Mouse (Mus musculus): Measurements from ENCODE around the gene Smurf1. TPM values are rescaled to one million over a fixed set of nuclear protein-coding genes. Genes with fewer than 3 reads are reported as not detected.

The Smurf1 gene
- total RNA-seq, 2 experiments from 2014 or later = 5.1 to 6.7 TPM

Other genes with a start within 250 kb of the Smurf1 start
- not detected in 2 replicates for gene Tmem130, start 204.0 kb downstream of the Smurf1 start, total RNA-seq (2015)
- not detected in 2 replicates for gene Tmem130, start 204.0 kb downstream of the Smurf1 start, total RNA-seq (2017)
- 52.9 and 55.2 TPM in 2 replicates for gene Trrap, start 198.1 kb downstream of the Smurf1 start, total RNA-seq (2015)
- gene Trrap, start 198.1 kb downstream of the Smurf1 start, total RNA-seq (2017) = 32.1 and 56.3 TPM in 2 replicates
- not detected in 2 replicates for gene Gm4871, start 66.9 kb upstream of the Smurf1 start, total RNA-seq (2015)
- not detected in 2 replicates for gene Gm4871, start 66.9 kb upstream of the Smurf1 start, total RNA-seq (2017)
- not detected in 2 replicates for gene 1700018F24Rik, start 77.1 kb upstream of the Smurf1 start, total RNA-seq (2015)
- gene 1700018F24Rik, start 77.1 kb upstream of the Smurf1 start, total RNA-seq (2017) = not detected in 2 replicates
- gene Arpc1a, start 118.0 kb upstream of the Smurf1 start, total RNA-seq (2015) = 98.2 and 102 TPM in 2 replicates
- 65.2 and 77.0 TPM in 2 replicates for gene Arpc1a, start 118.0 kb upstream of the Smurf1 start, total RNA-seq (2017)
- gene Kpna7, start 118.2 kb upstream of the Smurf1 start, total RNA-seq (2015) = not detected in 2 replicates
- gene Kpna7, start 118.2 kb upstream of the Smurf1 start, total RNA-seq (2017) = not detected in 2 replicates
- gene Arpc1b, start 148.4 kb upstream of the Smurf1 start, total RNA-seq (2015) = 361 and 425 TPM in 2 replicates
- gene Arpc1b, start 148.4 kb upstream of the Smurf1 start, total RNA-seq (2017) = 297 and 318 TPM in 2 replicates
- gene Pdap1, start 174.4 kb upstream of the Smurf1 start, total RNA-seq (2015) = 24.8 and 26.1 TPM in 2 replicates
- gene Pdap1, start 174.4 kb upstream of the Smurf1 start, total RNA-seq (2017) = 140 and 144 TPM in 2 replicates
- 179 and 181 TPM in 2 replicates for gene Bud31, start 174.5 kb upstream of the Smurf1 start, total RNA-seq (2015)
- gene Bud31, start 174.5 kb upstream of the Smurf1 start, total RNA-seq (2017) = 217 and 234 TPM in 2 replicates
- gene Ptcd1, start 201.3 kb upstream of the Smurf1 start, total RNA-seq (2015) = 6.5 and 7.9 TPM in 2 replicates
- gene Ptcd1, start 201.3 kb upstream of the Smurf1 start, total RNA-seq (2017) = 14.8 and 15.3 TPM in 2 replicates
- gene Cpsf4, start 201.4 kb upstream of the Smurf1 start, total RNA-seq (2015) = 16.6 and 17.0 TPM in 2 replicates
- gene Cpsf4, start 201.4 kb upstream of the Smurf1 start, total RNA-seq (2017) = 34.0 and 37.8 TPM in 2 replicates
- gene Atp5j2, start 226.2 kb upstream of the Smurf1 start, total RNA-seq (2015) = 310 and 322 TPM in 2 replicates
- 103 and 107 TPM in 2 replicates for gene Atp5j2, start 226.2 kb upstream of the Smurf1 start, total RNA-seq (2017)
- gene Zkscan14, start 236.0 kb upstream of the Smurf1 start, total RNA-seq (2015) = 6.2 and 6.4 TPM in 2 replicates
- gene Zkscan14, start 236.0 kb upstream of the Smurf1 start, total RNA-seq (2017) = 30.8 and 31.7 TPM in 2 replicates
- gene Zkscan5, start 238.7 kb upstream of the Smurf1 start, total RNA-seq (2015) = 2.6 and 2.7 TPM in 2 replicates
- gene Zkscan5, start 238.7 kb upstream of the Smurf1 start, total RNA-seq (2017) = 4.6 and 5.4 TPM in 2 replicates

All from megakaryocyte, adult 5-6 weeks (primary cell).